Mouse (Mus musculus): Measurements from ENCODE around the gene Styx. TPM values are rescaled to one million over a fixed set of nuclear protein-coding genes. Genes with fewer than 3 reads are reported as not detected.

The Styx gene
- polyA plus RNA-seq, 1 experiment, result 20.9 TPM

GRCm38 (mm10) chr14:45430066-45430842 lies 79.4 kb downstream of the Styx start:
- Histone ChIP-seq H3K4me3 (ENCODE audit: insufficient read depth, low read length) (no peak overlapping the region), H3K27ac (ENCODE audit: insufficient read depth, low read length) (no peak overlapping the region), H3K4me1 (ENCODE audit: control insufficient read depth, insufficient read depth, low read length) (no peaks in the 10 kb centered on the region)
- TF ChIP-seq CTCF (IDR thresholded peaks at IDR 0.05; ENCODE audit: borderline replicate concordance, insufficient read depth, low read length) (no peak), POLR2A (IDR thresholded peaks at IDR 0.05; ENCODE audit: low read depth, low read length) (no peak)

GRCm38 (mm10) chr14:45432003-45432402 lies 81.1 kb downstream of the Styx start:
- Histone ChIP-seq H3K27ac (ENCODE audit: insufficient read depth, low read length) (no peak overlapping the region), H3K4me3 (ENCODE audit: insufficient read depth, low read length) (no peak overlapping the region), H3K4me1 (ENCODE audit: control insufficient read depth, insufficient read depth, low read length) (no peaks in the 10 kb centered on the region)
- TF ChIP-seq POLR2A (IDR thresholded peaks at IDR 0.05; ENCODE audit: low read depth, low read length), result no peak
- TF ChIP-seq CTCF (IDR thresholded peaks at IDR 0.05; ENCODE audit: borderline replicate concordance, insufficient read depth, low read length), result peak; percentile 35; the same call in 1 of the 2 replicates

DNA sequence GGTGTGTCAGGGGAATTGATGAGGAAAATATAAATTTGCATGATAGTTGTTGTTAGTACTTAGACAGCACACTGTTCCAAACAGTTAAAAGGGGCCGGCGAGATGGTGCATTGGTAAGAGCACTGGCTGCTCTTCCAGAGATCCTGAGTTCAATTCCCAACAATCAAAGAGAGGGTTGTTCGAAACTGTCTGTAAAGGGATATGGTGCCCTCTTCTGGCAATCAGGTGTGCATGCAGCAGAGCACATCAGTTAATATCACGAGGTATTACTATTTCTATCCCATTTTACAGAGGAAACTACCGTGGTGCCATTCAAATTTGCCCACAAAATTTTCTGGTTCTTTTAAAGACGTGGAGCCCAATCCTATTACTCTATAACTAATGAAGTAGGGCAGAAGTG lies 83.3 kb downstream of the Styx start:
- TF ChIP-seq CTCF (IDR thresholded peaks at IDR 0.05; ENCODE audit: borderline replicate concordance, insufficient read depth, low read length), result no peak
- no peak for TF ChIP-seq POLR2A (IDR thresholded peaks at IDR 0.05; ENCODE audit: low read depth, low read length)
- no peak overlapping the region for H3K27ac ChIP-seq (ENCODE audit: insufficient read depth, low read length)
- no peak overlapping the region for H3K4me3 ChIP-seq (ENCODE audit: insufficient read depth, low read length)
- H3K4me1 ChIP-seq (ENCODE audit: control insufficient read depth, insufficient read depth, low read length), result 0 out of 2 replicates have a peak, but pooled peaks cover 2% of the 10 kb centered on the region

DNA sequence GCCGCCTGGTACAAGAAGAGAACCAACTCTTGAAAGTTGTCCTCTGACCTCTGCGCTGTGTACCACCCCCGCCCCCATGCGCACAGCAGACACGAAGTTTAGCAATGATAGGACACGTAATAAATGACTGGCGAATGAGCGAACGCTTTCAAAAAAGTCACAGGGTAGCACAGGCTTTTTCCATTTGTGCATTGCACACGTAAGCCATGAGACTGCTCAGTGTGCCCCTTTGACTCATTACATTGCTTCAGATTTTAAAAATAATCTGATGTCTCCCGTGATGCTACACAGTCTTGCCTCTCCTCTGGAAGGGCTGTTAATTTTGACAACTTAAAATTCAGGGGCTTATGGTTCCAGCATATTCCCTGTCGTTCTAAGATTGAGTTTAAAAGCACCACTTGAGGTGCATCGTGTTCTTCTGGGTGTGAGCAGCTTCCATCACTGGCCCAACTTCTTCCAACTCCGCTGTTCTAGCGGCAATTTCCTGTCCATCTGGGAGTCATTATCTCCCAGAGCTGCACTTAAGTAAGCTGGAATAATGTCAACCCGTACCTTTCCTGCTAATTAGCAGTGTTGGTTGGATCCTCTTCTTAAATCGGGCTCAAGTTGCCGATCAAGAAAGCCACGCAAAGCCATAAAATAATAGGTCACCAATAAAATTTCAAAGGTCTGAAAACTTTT lies 87.5 kb downstream of the Styx start:
- H3K4me1 ChIP-seq (ENCODE audit: control insufficient read depth, insufficient read depth, low read length), result peaks cover 12% of the 10 kb centered on the region
- H3K4me3 ChIP-seq (ENCODE audit: insufficient read depth, low read length), result no peak overlapping the region
- H3K27ac ChIP-seq (ENCODE audit: insufficient read depth, low read length), result 0 out of 2 replicates have a peak overlapping the region, but pooled peaks have one; percentile 12
- TF ChIP-seq POLR2A (IDR thresholded peaks at IDR 0.05; ENCODE audit: low read depth, low read length) (no peak), CTCF (IDR thresholded peaks at IDR 0.05; ENCODE audit: borderline replicate concordance, insufficient read depth, low read length) (no peak)

- Histone ChIP-seq H3K4me3 (ENCODE audit: insufficient read depth, low read length) (no peak overlapping the region), H3K27ac (ENCODE audit: insufficient read depth, low read length) (no peak overlapping the region), H3K4me1 (ENCODE audit: control insufficient read depth, insufficient read depth, low read length) (peaks cover 12% of the 10 kb centered on the region)
- no peak for TF ChIP-seq CTCF (IDR thresholded peaks at IDR 0.05; ENCODE audit: borderline replicate concordance, insufficient read depth, low read length)
- no peak for TF ChIP-seq POLR2A (IDR thresholded peaks at IDR 0.05; ENCODE audit: low read depth, low read length)
Measured at GRCm38 (mm10) chr14:45438931-45439275, 88.0 kb downstream of the Styx start.

GRCm38 (mm10) chr14:45439387-45439786 lies 88.5 kb downstream of the Styx start:
- Histone ChIP-seq H3K27ac (ENCODE audit: insufficient read depth, low read length) (no peak overlapping the region), H3K4me3 (ENCODE audit: insufficient read depth, low read length) (no peak overlapping the region), H3K4me1 (ENCODE audit: control insufficient read depth, insufficient read depth, low read length) (peaks cover 12% of the 10 kb centered on the region)
- TF ChIP-seq CTCF (IDR thresholded peaks at IDR 0.05; ENCODE audit: borderline replicate concordance, insufficient read depth, low read length) (no peak), POLR2A (IDR thresholded peaks at IDR 0.05; ENCODE audit: low read depth, low read length) (no peak)

DNA sequence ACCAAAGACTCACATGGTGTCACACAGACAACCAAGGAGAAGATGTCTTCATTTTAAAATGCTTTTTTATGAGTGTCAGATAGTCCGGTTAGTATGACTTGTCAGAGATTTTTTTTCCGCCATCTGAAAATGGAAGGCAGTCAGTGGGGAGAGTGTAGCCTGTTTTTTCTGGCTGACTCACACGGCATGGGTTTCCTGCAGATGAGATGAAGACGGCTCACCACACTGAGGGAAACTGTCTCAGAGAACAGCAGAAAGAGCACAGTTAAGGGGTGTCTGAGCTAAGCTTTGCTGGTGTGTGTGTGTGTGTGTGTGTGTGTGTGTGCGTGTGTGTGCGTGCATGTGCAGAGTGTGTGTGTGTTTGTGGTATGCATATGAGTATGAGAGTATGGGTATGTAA lies 90.4 kb downstream of the Styx start:
- TF ChIP-seq CTCF (IDR thresholded peaks at IDR 0.05; ENCODE audit: borderline replicate concordance, insufficient read depth, low read length), result no peak
- no peak for TF ChIP-seq POLR2A (IDR thresholded peaks at IDR 0.05; ENCODE audit: low read depth, low read length)
- H3K4me3 ChIP-seq (ENCODE audit: insufficient read depth, low read length), result no peak overlapping the region
- peak overlapping the region; percentile 1; the same call in 1 of the 2 replicates for H3K27ac ChIP-seq (ENCODE audit: insufficient read depth, low read length)
- peaks cover 12% of the 10 kb centered on the region for H3K4me1 ChIP-seq (ENCODE audit: control insufficient read depth, insufficient read depth, low read length)

GRCm38 (mm10) chr14:45442781-45443560 lies 92.1 kb downstream of the Styx start:
- no peak overlapping the region for H3K27ac ChIP-seq (ENCODE audit: insufficient read depth, low read length)
- TF ChIP-seq POLR2A (IDR thresholded peaks at IDR 0.05; ENCODE audit: low read depth, low read length) (no peak), CTCF (IDR thresholded peaks at IDR 0.05; ENCODE audit: borderline replicate concordance, insufficient read depth, low read length) (no peak)

GRCm38 (mm10) chr14:45444870-45445269 lies 94.0 kb downstream of the Styx start:
- TF ChIP-seq POLR2A (IDR thresholded peaks at IDR 0.05; ENCODE audit: low read depth, low read length) (no peak), CTCF (IDR thresholded peaks at IDR 0.05; ENCODE audit: borderline replicate concordance, insufficient read depth, low read length) (no peak)
- Histone ChIP-seq H3K4me3 (ENCODE audit: insufficient read depth, low read length) (no peak overlapping the region), H3K27ac (ENCODE audit: insufficient read depth, low read length) (no peak overlapping the region), H3K4me1 (ENCODE audit: control insufficient read depth, insufficient read depth, low read length) (peaks cover 10% of the 10 kb centered on the region)

More at GRCm38 (mm10) chr14:45442781-45443560, 92.1 kb downstream of the Styx start:
- no peak overlapping the region for H3K4me3 ChIP-seq (ENCODE audit: insufficient read depth, low read length)
- H3K4me1 ChIP-seq (ENCODE audit: control insufficient read depth, insufficient read depth, low read length), result peaks cover 12% of the 10 kb centered on the region

All from embryonic fibroblast, embryonic 13.5 days (primary cell).